Mouse (Mus musculus) kidney, adult 2 months (tissue): ENCODE data around the gene Tas1r1.

Source experiments
- CTCF ChIP-seq: fragments of 200-500 bp; conservative IDR thresholded peaks from 2 replicates; pipeline ENCODE4 v1.5.1; 2011; ENCODE audit warnings: low read depth, mild to moderate bottlenecking, control low read depth, low read length, moderate library complexity, mixed read lengths; ENCODE audit not compliant: insufficient read depth, insufficient read length
- POLR2A ChIP-seq: fragments of 200-500 bp; IDR thresholded peaks from one replicate; pipeline ENCODE4 v1.6.1; 2011; ENCODE audit warnings: low read depth, low read length, control low read depth

- TF ChIP-seq POLR2A (no peak), CTCF (no peak)
These were observed 49.8 kb upstream of the Tas1r1 start for GRCm38 (mm10) chr4:152088133-152088532.
